Mouse (Mus musculus) thymus, adult 2 months (tissue): ENCODE measurements at regions not wholly inside any gene's neighbourhood (a gene's known extent, or its start where the extent isn't known, plus 50 kb on each side); places are given as distances from the start of the nearest gene placed in this dataset.

Experiments
- CTCF ChIP-seq: fragments of 200-500 bp; IDR thresholded peaks from 2 replicates; pipeline ENCODE4 v1.5.1; 2012; ENCODE audit warnings: mild to moderate bottlenecking, control low read depth, low read length, moderate library complexity, borderline replicate concordance; ENCODE audit not compliant: control insufficient read depth, poor library complexity, insufficient read depth; ENCODE audit errors: extremely low read depth
- POLR2A ChIP-seq: fragments of 200-500 bp; IDR thresholded peaks from 2 replicates; pipeline ENCODE4 v1.6.1; 2012; ENCODE audit warnings: mild to moderate bottlenecking, low read length, control low read depth, moderate library complexity; ENCODE audit not compliant: control insufficient read depth, poor library complexity, insufficient read depth; ENCODE audit errors: extremely low read depth

DNA sequence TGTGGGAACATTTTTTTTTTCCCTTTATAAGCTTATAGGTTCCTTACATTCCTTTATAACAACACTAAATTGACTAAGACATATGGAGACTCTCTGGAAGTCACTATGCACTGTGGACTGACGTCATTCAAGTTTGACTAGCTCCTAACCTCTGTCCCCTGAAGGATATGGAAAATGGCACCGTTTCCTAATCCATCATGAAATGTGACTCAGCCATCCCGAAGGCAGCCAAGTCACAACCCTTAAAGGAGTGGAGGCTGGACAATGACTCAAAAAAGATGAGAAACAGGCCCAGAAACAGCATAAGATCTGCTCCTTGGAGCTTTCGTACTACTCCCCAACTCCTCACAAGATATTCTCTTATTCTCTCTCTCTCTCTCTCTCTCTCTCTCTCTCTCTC is 253.5 kb downstream of the Hhipl2 start:
- no peak for TF ChIP-seq CTCF
- TF ChIP-seq POLR2A = no peak
